Mouse (Mus musculus): ENCODE measurements around the gene Vps53. TPM values are rescaled to one million over a fixed set of nuclear protein-coding genes. Genes with fewer than 3 reads are reported as not detected.

Vps53 gene
- polyA plus RNA-seq, 1 experiment from 2014 or later = 39.2 TPM

DNA sequence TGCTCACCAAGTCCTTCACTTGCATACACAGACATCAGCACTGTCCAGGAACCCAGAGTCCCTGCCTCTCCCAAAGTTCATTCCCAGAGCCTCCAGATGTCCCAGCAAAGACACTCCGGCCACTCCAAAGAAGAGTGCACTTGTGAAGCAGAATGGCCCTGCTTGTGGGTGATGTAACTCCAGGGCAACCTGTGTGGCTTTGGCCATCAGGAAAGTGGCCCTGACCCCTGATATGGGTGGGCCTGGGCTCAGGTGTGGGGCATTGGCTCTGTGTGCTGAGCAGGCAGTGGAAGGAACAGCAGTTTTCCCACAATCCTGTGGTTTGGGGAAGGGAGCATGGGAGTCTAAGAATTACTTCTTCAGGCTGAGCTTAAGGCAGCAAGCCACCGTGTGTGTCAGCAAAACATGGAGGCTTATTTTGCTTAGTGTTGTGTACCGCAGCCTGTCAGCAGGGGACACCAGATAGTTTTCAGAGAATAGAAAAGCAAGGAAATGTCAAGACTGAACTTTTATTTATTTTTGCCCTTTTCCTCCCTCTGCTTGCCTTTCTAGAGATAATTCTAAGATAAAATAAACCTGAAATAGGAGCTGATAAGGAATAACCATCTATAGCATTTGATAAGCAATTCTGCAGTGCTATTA lies 178.1 kb downstream of the Vps53 start:
- H3K27me3 ChIP-seq (ENCODE audit: control insufficient read depth, insufficient read depth, low read length) = 0 out of 2 replicates have a peak, but pooled peaks cover 6% of the 10 kb centered on the region
- WGBS = 53% methylated on average over 3 of the region's 3 CpGs
- H3K4me3 ChIP-seq (ENCODE audit: low read depth, low read length) = no peak overlapping the region
- no peaks in the 10 kb centered on the region for H3K9me3 ChIP-seq (ENCODE audit: control insufficient read depth, low read depth, low read length)
- no peak overlapping the region for H3K27ac ChIP-seq (ENCODE audit: low read length)
- H3K4me2 ChIP-seq (replicated peaks; ENCODE audit: low read depth, low read length) = no peak overlapping the region
- ATAC-seq (ENCODE audit: insufficient number of reproducible peaks, insufficient read depth, low FRiP score, low read depth) = no peak
- H3K9ac ChIP-seq (replicated peaks; ENCODE audit: low read depth, low read length) = no peak overlapping the region
- H3K36me3 ChIP-seq (ENCODE audit: control insufficient read depth, insufficient read depth, low read length) = no peaks in the 10 kb centered on the region
- H3K4me1 ChIP-seq (ENCODE audit: control insufficient read depth, insufficient read depth, low read length) = no peaks in the 10 kb centered on the region; the same call in 1 of the 2 replicates

DNA sequence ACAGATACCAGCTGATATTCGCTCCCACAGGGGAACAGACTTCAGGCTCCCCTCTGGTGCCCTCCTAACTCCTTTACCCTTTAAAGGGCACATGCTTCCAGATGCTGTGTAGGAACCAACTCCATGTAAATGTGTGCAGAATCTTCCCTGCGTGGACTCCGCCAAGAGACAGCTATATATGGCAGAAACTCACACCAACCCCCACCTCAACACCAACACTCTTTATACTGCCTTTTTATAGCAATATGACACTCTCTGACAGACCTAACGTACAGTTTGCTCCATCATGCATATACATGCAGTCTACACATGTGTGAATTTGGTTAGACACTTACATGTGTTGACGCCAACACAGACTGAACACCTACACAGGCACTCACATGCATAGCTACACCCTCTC lies 178.7 kb downstream of the Vps53 start:
- ATAC-seq (ENCODE audit: insufficient number of reproducible peaks, insufficient read depth, low FRiP score, low read depth) = no peak
- 83% methylated on average over 5 of the region's 5 CpGs for WGBS
- Histone ChIP-seq H3K9ac (replicated peaks; ENCODE audit: low read depth, low read length) (no peak overlapping the region), H3K9me3 (ENCODE audit: control insufficient read depth, low read depth, low read length) (no peaks in the 10 kb centered on the region), H3K4me2 (replicated peaks; ENCODE audit: low read depth, low read length) (no peak overlapping the region), H3K4me1 (ENCODE audit: control insufficient read depth, insufficient read depth, low read length) (no peaks in the 10 kb centered on the region; the same call in 1 of the 2 replicates), H3K27ac (ENCODE audit: low read length) (no peak overlapping the region), H3K27me3 (ENCODE audit: control insufficient read depth, insufficient read depth, low read length) (0 out of 2 replicates have a peak, but pooled peaks cover 6% of the 10 kb centered on the region), H3K4me3 (ENCODE audit: low read depth, low read length) (no peak overlapping the region), H3K36me3 (ENCODE audit: control insufficient read depth, insufficient read depth, low read length) (no peaks in the 10 kb centered on the region)

DNA sequence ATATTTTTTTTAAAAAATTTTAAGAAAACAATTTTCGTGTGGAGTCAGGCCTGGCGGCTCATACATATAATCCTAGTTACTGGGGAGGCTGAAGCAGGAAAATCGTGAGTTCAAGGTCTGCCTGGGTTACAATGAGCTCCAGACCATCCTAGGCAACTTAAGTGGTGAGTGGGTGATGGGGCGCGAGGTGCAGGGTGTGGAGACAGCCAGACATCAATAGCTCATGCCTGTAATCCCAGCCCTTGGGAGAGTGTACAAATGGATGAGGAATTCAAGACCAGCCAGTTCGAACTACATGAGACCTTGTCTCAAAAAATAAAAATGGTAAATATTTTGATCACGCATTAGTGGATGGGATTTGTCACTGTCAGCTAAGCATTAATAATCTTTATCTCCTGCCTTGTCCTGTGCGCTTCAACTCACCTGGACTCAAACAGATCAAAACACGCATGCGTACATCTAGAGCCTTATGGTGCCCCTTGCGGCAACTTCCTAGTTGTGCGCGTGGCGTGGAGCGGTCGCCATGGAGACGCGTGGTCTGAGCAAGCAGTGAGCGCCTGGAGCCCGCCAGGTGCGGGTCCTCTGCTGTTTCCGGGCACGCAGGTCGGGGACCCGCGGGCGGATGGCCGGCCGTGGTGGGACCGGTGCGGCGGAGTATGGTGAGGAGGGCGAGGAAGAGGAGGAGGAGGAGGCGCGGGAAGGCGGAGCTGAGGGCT lies 179.8 kb downstream of the Vps53 start, which contains the start of gene 1700016K19Rik:
1700016K19Rik (plus strand) TSS at position 473 of the 716 bp plus-strand sequence.
- Histone ChIP-seq H3K36me3 (ENCODE audit: control insufficient read depth, insufficient read depth, low read length) (no peaks in the 10 kb centered on the region), H3K4me1 (ENCODE audit: control insufficient read depth, insufficient read depth, low read length) (no peaks in the 10 kb centered on the region; the same call in 1 of the 2 replicates), H3K27me3 (ENCODE audit: control insufficient read depth, insufficient read depth, low read length) (0 out of 2 replicates have a peak, but pooled peaks cover 6% of the 10 kb centered on the region), H3K9ac (replicated peaks; ENCODE audit: low read depth, low read length) (no peak within 1 kb of the TSS), H3K9me3 (ENCODE audit: control insufficient read depth, low read depth, low read length) (no peaks in the 10 kb centered on the region), H3K4me2 (replicated peaks; ENCODE audit: low read depth, low read length) (peak within 1 kb of the TSS; percentile 79), H3K4me3 (ENCODE audit: low read depth, low read length) (peak within 1 kb of the TSS; percentile 55), H3K27ac (ENCODE audit: low read length) (no peak within 1 kb of the TSS)
- peak; percentile 72; the same call in 1 of the 2 replicates for ATAC-seq (ENCODE audit: insufficient number of reproducible peaks, insufficient read depth, low FRiP score, low read depth)
- WGBS = 11% methylated on average over 34 of the region's 36 CpGs

Other genes with a start within 250 kb of the Vps53 start
- gene Rph3al, start 241.2 kb downstream of the Vps53 start, polyA plus RNA-seq (2014; fragmentation: Nextera tagmentation; extraction: Ambion mirVana) = 8.6 and 10.6 TPM in 2 replicates
- gene 1700016K19Rik, start 179.7 kb downstream of the Vps53 start, polyA plus RNA-seq (2014; fragmentation: Nextera tagmentation; extraction: Ambion mirVana) = 3.2 and 4.2 TPM in 2 replicates
- 42.8 and 44.5 TPM in 2 replicates for gene Rflnb, start 151.9 kb downstream of the Vps53 start, polyA plus RNA-seq (2014; fragmentation: Nextera tagmentation; extraction: Ambion mirVana)
- 73.3 and 80.6 TPM in 2 replicates for gene Fam57a, start within 50 bp of the Vps53 start, polyA plus RNA-seq (2014; fragmentation: Nextera tagmentation; extraction: Ambion mirVana)
- gene Dbil5, start 38.0 kb upstream of the Vps53 start, polyA plus RNA-seq (2014; fragmentation: Nextera tagmentation; extraction: Ambion mirVana) = 0.49 and 1.3 TPM in 2 replicates
- 29.1 and 31.8 TPM in 2 replicates for gene Gemin4, start 38.0 kb upstream of the Vps53 start, polyA plus RNA-seq (2014; fragmentation: Nextera tagmentation; extraction: Ambion mirVana)
- 24.4 and 26.3 TPM in 2 replicates for gene Mrm3, start 64.1 kb upstream of the Vps53 start, polyA plus RNA-seq (2014; fragmentation: Nextera tagmentation; extraction: Ambion mirVana)
- gene Glod4, start 64.1 kb upstream of the Vps53 start, polyA plus RNA-seq (2014; fragmentation: Nextera tagmentation; extraction: Ambion mirVana) = 135 and 155 TPM in 2 replicates
- gene Nxn, start 219.5 kb upstream of the Vps53 start, polyA plus RNA-seq (2014; fragmentation: Nextera tagmentation; extraction: Ambion mirVana) = 50.4 and 50.5 TPM in 2 replicates
- gene Timm22, start 227.3 kb upstream of the Vps53 start, polyA plus RNA-seq (2014; fragmentation: Nextera tagmentation; extraction: Ambion mirVana) = 115 and 117 TPM in 2 replicates

Measured in stomach, embryonic 14.5 days (tissue).